Mouse (Mus musculus) kidney, postnatal 14 days (tissue): Measurements from ENCODE around the gene Hdac7.

Experiments
- DNase-seq: peaks from one replicate; pipeline ENCODE4 v3.0.0; 2022; ENCODE audit warnings: mixed read lengths

Hdac7 gene

DNA sequence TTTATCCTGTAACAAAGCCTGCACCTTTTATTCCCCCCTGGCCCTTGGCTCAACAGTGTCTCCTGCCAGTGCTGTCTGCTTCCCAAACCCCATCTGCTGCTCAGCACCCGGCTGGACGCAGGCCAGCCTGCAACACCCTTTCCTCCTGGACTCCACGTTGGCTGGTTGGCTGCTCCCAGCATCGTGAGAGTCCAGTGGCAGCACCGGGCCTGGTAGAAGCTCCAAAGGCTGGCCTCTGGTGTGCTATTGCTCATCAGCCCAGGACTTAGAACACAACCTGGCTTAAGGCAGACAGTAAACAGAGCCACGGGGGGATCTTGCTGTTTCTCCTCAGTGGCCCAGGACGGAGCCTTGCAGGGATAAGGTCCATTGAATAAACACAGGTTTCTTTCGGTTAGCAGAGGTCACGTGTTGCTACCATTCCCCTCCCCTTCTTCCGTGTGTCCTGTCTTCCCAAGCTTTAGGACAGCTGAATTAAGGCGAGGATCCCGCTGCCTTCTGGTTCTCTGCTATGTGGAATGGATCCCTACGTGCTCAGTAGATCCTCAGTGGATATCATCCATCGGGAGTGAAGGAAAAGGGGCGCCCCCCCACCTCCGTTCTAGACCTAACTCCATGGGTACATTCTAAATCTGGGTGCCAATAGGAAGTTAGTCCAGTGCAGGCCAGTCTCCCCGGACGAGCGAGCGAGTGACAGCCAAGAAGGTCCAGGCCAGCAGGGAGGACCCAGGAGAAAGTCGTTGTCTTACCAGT lies 30.7 kb downstream of the Hdac7 start:
- DNase-seq, result peak; percentile 77

DNA sequence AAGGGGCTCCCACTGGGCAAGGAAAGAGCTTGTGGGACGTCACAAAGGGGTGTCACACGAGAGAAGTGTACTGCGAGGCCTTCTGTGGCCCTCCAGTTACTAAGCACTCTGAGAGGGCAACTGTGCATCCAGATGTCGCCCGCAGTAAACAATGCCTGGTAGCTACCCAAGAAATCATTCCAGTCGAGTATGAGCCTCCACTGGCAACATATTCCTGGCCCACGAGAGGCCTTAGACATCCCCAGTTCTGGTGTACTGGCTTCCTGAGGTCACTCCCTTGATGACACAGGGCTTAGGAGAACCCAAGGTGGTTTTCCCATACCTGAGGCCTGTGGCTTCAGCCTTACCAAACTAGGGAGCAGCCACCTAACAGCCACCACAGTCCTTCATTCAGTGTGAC lies 31.4 kb downstream of the Hdac7 start:
- no peak for DNase-seq

GRCm38 (mm10) chr15:97812126-97812525 lies 32.2 kb downstream of the Hdac7 start:
- peak; percentile 79 for DNase-seq

GRCm38 (mm10) chr15:97811307-97811706 lies 33.0 kb downstream of the Hdac7 start:
- no peak for DNase-seq

DNA sequence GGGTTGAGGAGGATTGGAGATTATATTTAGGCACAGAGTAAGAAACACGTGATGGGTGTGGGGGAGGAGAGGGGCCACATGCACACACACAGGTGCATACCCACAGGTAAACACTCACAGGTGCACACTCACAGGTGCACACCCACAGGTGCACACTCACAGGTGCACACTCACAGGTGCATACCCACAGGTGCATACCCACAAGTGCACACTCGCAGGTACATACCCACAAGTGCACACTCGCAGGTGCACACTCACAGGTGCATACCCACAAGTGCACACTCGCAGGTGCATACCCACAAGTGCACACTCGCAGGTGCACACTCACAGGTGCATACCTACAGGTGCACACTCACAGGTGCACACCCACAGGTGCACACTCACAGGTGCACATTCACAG lies 33.9 kb downstream of the Hdac7 start:
- no peak for DNase-seq

GRCm38 (mm10) chr15:97809942-97810341 lies 34.4 kb downstream of the Hdac7 start:
- peak; percentile 79 for DNase-seq

DNA sequence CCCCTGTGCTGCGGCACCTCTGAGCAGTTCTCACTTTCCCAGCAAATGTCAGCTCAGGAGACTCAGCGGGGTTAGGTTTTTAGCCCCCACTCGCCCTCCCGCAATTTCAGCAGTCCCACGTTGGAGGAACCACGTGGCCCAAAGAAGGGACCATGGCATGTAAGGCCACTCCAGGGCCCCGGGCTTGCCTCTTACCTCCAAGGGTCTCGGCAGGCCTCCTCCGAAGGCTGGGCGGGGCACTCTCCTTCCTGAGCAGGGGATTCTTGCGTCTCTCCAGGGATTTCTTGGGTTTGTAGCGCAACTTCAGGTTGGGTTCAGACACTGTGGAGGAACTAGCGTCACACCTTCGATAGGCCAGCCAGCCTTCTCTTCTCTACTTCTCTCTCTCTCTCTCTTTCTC lies 35.1 kb downstream of the Hdac7 start:
- DNase-seq, result no peak

- no peak for DNase-seq
Measured at GRCm38 (mm10) chr15:97808532-97808931, 35.8 kb downstream of the Hdac7 start.

DNA sequence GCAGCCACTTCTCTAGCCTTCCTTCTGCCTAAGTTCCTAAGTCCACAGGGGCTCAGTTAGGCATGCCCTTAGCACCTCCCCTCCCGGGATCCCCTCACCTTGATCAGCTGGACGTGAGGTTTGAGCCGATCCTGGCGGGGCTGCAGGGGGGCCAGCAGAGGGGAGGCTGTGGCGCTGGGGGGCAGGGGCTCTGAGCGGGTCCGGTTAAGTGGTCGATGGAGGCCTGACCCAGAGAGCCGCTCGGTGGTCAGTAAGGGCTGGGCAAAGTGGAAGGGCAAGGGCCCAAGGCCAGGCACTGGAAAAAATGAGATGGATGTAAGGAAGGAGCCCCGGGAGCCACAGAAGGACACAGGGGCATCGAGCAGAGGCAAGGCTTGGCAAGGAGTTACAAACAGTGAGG lies 36.4 kb downstream of the Hdac7 start:
- no peak for DNase-seq

- DNase-seq, result no peak
Measured at GRCm38 (mm10) chr15:97802575-97802974, 41.7 kb downstream of the Hdac7 start.

DNA sequence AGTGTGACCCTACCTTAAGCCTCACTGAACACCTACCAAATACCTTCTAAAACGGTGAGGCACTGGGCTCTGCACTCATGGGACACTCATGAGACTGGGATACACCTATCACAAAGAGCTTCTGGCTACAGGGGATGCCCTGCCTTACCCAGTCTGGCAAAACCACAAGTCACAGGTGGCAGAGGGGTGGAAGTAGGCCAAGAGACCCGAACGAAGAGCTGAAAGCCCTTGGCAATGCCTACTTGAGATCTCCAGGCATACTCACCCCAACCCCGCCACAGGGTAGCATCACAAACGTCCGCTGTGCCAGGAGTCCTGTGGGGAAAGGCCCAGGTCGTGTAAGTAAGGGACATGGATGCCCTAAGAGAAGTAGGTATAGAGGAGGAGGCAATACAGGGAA lies 42.5 kb downstream of the Hdac7 start:
- no peak for DNase-seq

- DNase-seq, result no peak
Measured at GRCm38 (mm10) chr15:97800853-97801252, 43.4 kb downstream of the Hdac7 start.

GRCm38 (mm10) chr15:97799446-97799845 lies 44.9 kb downstream of the Hdac7 start:
- no peak for DNase-seq

DNA sequence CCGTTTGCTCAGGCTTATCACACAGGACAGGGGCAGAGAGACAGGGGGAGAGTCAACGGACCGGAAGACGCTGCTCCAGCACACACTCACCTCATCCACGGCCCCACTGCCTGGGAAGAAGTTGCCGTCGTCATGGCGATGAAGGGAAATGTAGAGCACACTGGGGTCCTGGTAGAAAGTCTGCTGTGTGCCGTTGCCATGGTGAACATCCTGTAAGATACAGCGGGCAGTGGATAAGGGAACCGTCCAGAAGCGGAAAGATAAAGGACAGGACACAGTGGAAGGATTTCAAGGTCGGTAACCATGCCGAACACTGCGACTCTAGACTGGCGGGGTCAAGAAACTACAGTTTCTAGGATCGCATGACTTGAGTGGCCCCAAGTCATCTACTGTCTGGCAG lies 46.2 kb downstream of the Hdac7 start:
- DNase-seq, result no peak

DNA sequence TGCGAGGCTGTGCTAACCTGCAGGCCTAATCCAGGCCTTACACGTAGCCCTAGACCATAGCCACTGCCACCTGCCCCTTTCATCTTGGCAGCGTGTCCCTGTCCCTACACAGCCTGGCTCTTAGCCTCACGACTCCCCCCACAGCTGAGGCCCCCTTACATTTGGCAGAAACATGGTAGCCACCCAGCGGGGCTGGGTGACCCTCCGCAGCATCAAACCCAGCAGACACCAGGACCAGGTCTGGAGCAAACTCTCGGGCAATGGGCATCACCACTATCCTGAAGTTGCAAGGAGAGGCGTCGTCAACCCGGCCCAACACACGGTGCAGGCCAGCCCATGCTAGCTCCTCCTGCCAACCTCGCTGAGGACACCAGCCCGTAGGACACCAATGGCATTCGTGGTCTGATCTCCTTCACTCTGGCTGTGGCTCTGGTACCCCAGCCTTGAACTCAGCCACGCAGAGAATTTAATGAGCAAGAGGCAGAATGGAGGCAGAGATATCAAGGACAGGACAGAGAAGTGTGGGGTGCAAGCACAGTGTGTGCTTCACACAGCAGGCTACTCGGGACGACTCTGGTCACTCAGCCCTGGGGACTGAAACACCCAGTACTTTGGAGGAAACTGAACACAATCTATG lies 47.5 kb downstream of the Hdac7 start:
- no peak for DNase-seq

GRCm38 (mm10) chr15:97795559-97796235 lies 48.6 kb downstream of the Hdac7 start:
- no peak for DNase-seq

DNA sequence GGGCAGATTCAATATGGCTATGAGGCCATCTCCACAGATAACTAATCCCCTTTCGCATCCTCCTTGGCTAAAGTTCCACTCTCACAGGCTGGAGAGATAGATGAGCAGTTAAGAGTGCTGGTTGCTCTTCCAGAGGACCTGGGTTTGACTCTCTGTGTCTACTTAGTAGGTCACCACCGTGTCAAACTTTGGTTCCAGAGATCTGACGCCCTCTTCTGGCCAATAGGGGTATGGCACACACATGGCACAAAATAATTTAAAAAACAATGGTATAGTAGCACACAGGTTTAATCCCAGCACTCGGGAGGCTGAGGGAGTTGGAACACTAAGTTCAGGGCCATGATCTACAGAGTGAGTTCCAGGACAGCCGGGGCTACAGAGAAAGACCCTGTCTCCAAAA lies 50.0 kb downstream of the Hdac7 start:
- no peak for DNase-seq

GRCm38 (mm10) chr15:97793386-97794153 lies 50.7 kb downstream of the Hdac7 start:
- DNase-seq, result no peak

DNA sequence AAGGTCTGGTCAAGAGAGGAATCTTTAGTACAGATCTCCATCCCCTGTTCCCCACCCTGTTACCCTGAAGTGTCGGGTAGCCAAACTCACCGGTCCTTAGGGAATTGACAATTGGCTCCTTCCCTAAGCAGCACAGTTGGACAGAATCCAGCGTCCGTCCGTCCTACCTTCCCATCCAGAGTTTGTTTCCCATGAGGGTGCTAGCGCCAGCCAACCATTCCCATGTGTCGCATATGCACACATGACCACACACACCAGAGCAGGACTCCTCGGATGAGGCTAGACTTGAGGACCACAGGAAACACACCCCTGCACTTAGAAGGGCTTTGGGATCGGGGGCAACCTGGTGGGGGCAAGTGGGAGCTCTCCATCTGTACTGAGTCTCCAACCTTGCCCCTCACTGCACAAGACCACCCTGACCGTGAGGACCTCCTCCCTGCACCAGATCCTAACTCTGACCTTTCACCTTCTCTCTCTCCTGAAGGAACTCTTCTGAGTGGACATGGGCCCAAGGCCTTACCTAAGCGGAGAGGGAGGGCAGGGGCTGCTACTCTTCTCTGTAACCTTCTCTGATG lies 53.1 kb downstream of the Hdac7 start:
- DNase-seq, result no peak

DNA sequence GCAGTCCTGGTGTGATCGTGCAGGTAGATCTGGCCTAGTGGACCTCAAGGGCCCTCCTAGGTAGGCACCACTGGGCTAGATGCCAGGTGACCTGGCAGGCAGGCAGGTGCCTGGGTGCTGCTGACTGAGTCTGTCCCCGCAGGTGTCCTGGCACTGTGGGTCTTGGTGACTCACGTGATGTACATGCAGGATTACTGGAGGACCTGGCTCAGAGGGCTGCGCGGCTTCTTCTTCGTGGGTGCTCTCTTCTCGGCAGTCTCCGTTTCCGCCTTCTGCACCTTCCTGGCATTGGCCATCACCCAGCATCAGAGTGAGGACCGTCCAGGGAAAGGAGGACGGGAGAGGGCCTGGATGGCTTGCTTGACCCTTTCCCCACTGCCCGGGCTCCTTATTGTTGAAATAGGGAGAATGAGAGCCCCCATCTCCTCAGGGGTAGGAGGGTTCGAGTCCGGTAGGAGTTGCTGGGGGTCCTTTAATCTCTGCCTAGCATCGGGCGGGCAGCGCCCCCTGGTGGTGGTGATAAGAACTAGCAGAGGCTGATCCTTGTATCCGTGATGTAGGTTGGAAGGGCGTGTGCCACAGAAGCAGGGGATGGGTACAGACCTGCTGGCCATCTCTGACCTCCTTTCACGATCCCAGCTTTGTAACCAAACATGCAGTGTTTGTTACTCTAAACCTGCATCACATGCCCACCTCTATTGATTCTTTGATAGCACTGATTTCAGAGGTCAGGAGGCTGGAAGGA lies 54.4 kb downstream of the Hdac7 start:
- peak; percentile 71 for DNase-seq

- DNase-seq, result no peak
Measured at GRCm38 (mm10) chr15:97788821-97789220, 55.5 kb downstream of the Hdac7 start.
